Mouse (Mus musculus) forebrain, postnatal 0 days (tissue): ENCODE measurements around the gene Ndufs1. TPM values are rescaled to one million over a fixed set of nuclear protein-coding genes. Genes with fewer than 3 reads are reported as not detected.
A peak's percentile ranks its signal among the peaks of the same experiment; 100 is the strongest.
"Not testable (repeated sequence)": the region's sequence is repeated elsewhere in the genome, so short reads cannot be mapped to it uniquely, and the experiment has no call there.

ENCODE experiments used
- ATAC-seq: fragments of 200-750 bp; cut with Nextera tagmentation; 2 replicates; pipeline ENCODE4 v1.8.0; 2017; ENCODE audit warnings: mild to moderate bottlenecking, moderate library complexity
- DNase-seq: peaks from one replicate; pipeline ENCODE4 v3.0.0-alpha.2; 2015
- H3K27ac ChIP-seq: fragments of 300-500 bp; sonication (generic); 2 replicates; pipeline ENCODE4 v1.5.1; 2014; ENCODE audit warnings: low read depth, mild to moderate bottlenecking, antibody characterized with exemption, low read length, moderate library complexity, mixed read lengths
- H3K27me3 ChIP-seq: fragments of 300-500 bp; sonication (generic); 2 replicates; pipeline ENCODE4 v1.6.1; 2014; ENCODE audit warnings: mild to moderate bottlenecking, low read length, mixed read lengths; ENCODE audit not compliant: insufficient read depth
- H3K36me3 ChIP-seq: fragments of 300-500 bp; sonication (generic); 2 replicates; pipeline ENCODE4 v1.6.1; 2014; ENCODE audit warnings: mild to moderate bottlenecking, moderate library complexity; ENCODE audit not compliant: insufficient read depth
- H3K4me1 ChIP-seq: fragments of 300-500 bp; sonication (generic); 2 replicates; pipeline ENCODE4 v1.6.1; 2014; ENCODE audit warnings: antibody characterized with exemption; ENCODE audit not compliant: insufficient read depth
- H3K4me2 ChIP-seq: fragments of 300-500 bp; sonication (generic); 2 replicates; pipeline ENCODE4 v1.6.1; 2014; ENCODE audit warnings: low read depth, mild to moderate bottlenecking, moderate library complexity
- H3K4me3 ChIP-seq: fragments of 300-500 bp; sonication (generic); 2 replicates; pipeline ENCODE4 v1.5.1; 2014; ENCODE audit warnings: low read depth, low read length, mixed read lengths
- H3K9ac ChIP-seq: fragments of 300-500 bp; sonication (generic); 2 replicates; pipeline ENCODE4 v1.6.1; 2014; ENCODE audit warnings: mild to moderate bottlenecking
- H3K9me3 ChIP-seq: fragments of 300-500 bp; sonication (generic); 2 replicates; pipeline ENCODE4 v1.6.1; 2016; ENCODE audit warnings: low read length
- CTCF ChIP-seq: sonication (generic); IDR thresholded peaks from 2 replicates; pipeline ENCODE4 v1.5.1; 2016; ENCODE audit warnings: antibody characterized with exemption, control low read depth, low read depth
- WGBS: fragments of 180-500 bp; shearing (Covaris S2); extraction: QIAGEN DNeasy Blood & Tissue Kit; methylation state at CpG from one replicate; pipeline ENCODE4 v1.1.7; 2014; 5-methylcytosine and 5-hydroxymethylcytosine counted together
- polyA plus RNA-seq: library from polyadenylated mRNA; unstranded; fragments of >200 nt; fragmentation: Nextera tagmentation; extraction: Ambion mirVana; gene quantifications from 2 replicates; pipeline ENCODE4 v1.2.1, GENCODE M21; 2015
- total RNA-seq: library from RNA; depleted of rRNA; stranded (reverse); fragments of >200 nt; gene quantifications from 2 replicates; pipeline ENCODE4 v1.2.3, GENCODE M21; 2014

The Ndufs1 gene
- total and polyA plus RNA-seq, 2 experiments from 2014 or later, result 110 to 122 TPM

GRCm38 (mm10) chr1:63201672-63202071 is 25.0 kb upstream of the Ndufs1 start:
- H3K9me3 ChIP-seq, result no peaks in the 10 kb centered on the region
- TF ChIP-seq CTCF, result no peak
- WGBS, result 65% methylated on average over 1 of the region's 1 CpGs
- no peak overlapping the region for H3K4me3 ChIP-seq
- DNase-seq (no peak), ATAC-seq (no peak)
- H3K4me2 ChIP-seq, result no peak overlapping the region
- H3K36me3 ChIP-seq, result no peaks in the 10 kb centered on the region
- no peaks in the 10 kb centered on the region for H3K27me3 ChIP-seq
- peaks cover 16% of the 10 kb centered on the region for H3K4me1 ChIP-seq
- H3K27ac ChIP-seq, result no peak overlapping the region
- H3K9ac ChIP-seq, result no peak overlapping the region

GRCm38 (mm10) chr1:63200322-63200721 is 23.7 kb upstream of the Ndufs1 start:
- H3K36me3 ChIP-seq, result no peaks in the 10 kb centered on the region
- no peak overlapping the region for H3K9ac ChIP-seq
- H3K27me3 ChIP-seq, result no peaks in the 10 kb centered on the region
- WGBS, result 97% methylated on average over 18 of the region's 18 CpGs
- H3K27ac ChIP-seq, result no peak overlapping the region
- H3K4me1 ChIP-seq, result peaks cover 16% of the 10 kb centered on the region
- no peak for TF ChIP-seq CTCF
- ATAC-seq (no peak), DNase-seq (no peak)
- no peak overlapping the region for H3K4me2 ChIP-seq
- H3K4me3 ChIP-seq, result no peak overlapping the region
- H3K9me3 ChIP-seq, result no peaks in the 10 kb centered on the region

- DNase-seq (no peak), ATAC-seq (no peak)
- H3K4me3 ChIP-seq, result no peak overlapping the region
- 94% methylated on average over 6 of the region's 6 CpGs for WGBS
- H3K36me3 ChIP-seq, result no peaks in the 10 kb centered on the region
- H3K27ac ChIP-seq, result no peak overlapping the region
- peaks cover 10% of the 10 kb centered on the region for H3K4me1 ChIP-seq
- H3K9me3 ChIP-seq, result no peaks in the 10 kb centered on the region
- H3K9ac ChIP-seq, result no peak overlapping the region
- H3K27me3 ChIP-seq, result no peaks in the 10 kb centered on the region
- no peak overlapping the region for H3K4me2 ChIP-seq
- no peak for TF ChIP-seq CTCF
These were observed 22.8 kb upstream of the Ndufs1 start for GRCm38 (mm10) chr1:63199387-63199786.

GRCm38 (mm10) chr1:63195848-63196512 is 19.3 kb upstream of the Ndufs1 start:
- Histone ChIP-seq H3K27me3 (no peaks in the 10 kb centered on the region), H3K27ac (no peak overlapping the region), H3K9me3 (no peaks in the 10 kb centered on the region), H3K9ac (no peak overlapping the region), H3K4me2 (no peak overlapping the region), H3K36me3 (no peaks in the 10 kb centered on the region), H3K4me1 (no peaks in the 10 kb centered on the region), H3K4me3 (no peak overlapping the region)
- TF ChIP-seq CTCF, result no peak
- peak; percentile 91 for ATAC-seq
- DNase-seq, result peak; percentile 54
- whole genome bisulfite sequencing, result 38% methylated on average over 5 of the region's 5 CpGs

GRCm38 (mm10) chr1:63192306-63193065 is 15.9 kb upstream of the Ndufs1 start:
- H3K36me3 ChIP-seq, result no peaks in the 10 kb centered on the region
- H3K27me3 ChIP-seq, result no peaks in the 10 kb centered on the region
- DNase-seq (no peak), ATAC-seq (no peak)
- H3K4me2 ChIP-seq, result no peak overlapping the region
- no peaks in the 10 kb centered on the region for H3K4me1 ChIP-seq
- H3K9me3 ChIP-seq, result no peaks in the 10 kb centered on the region
- no peak overlapping the region for H3K4me3 ChIP-seq
- TF ChIP-seq CTCF, result no peak
- H3K27ac ChIP-seq, result no peak overlapping the region
- 91% methylated on average over 11 of the region's 11 CpGs for whole genome bisulfite sequencing
- no peak overlapping the region for H3K9ac ChIP-seq

- Histone ChIP-seq H3K27ac (no peak overlapping the region), H3K9ac (no peak overlapping the region), H3K4me1 (no peaks in the 10 kb centered on the region), H3K27me3 (no peaks in the 10 kb centered on the region), H3K4me3 (no peak overlapping the region), H3K36me3 (no peaks in the 10 kb centered on the region), H3K9me3 (no peaks in the 10 kb centered on the region), H3K4me2 (no peak overlapping the region)
- 32% methylated on average over 8 of the region's 8 CpGs for WGBS
- ATAC-seq, result peak; percentile 78
- TF ChIP-seq CTCF, result no peak
- DNase-seq, result peak; percentile 65
These were observed 14.2 kb upstream of the Ndufs1 start for GRCm38 (mm10) chr1:63190851-63191250.

GRCm38 (mm10) chr1:63188536-63188935 is 11.9 kb upstream of the Ndufs1 start:
- no peak for DNase-seq
- no peaks in the 10 kb centered on the region for H3K4me1 ChIP-seq
- no peak overlapping the region for H3K9ac ChIP-seq
- no peaks in the 10 kb centered on the region for H3K9me3 ChIP-seq
- H3K4me2 ChIP-seq, result no peak overlapping the region
- no peaks in the 10 kb centered on the region for H3K36me3 ChIP-seq
- H3K4me3 ChIP-seq, result no peak overlapping the region
- WGBS, result 84% methylated on average over 3 of the region's 3 CpGs
- no peak for TF ChIP-seq CTCF
- no peak overlapping the region for H3K27ac ChIP-seq
- no peak for ATAC-seq
- no peaks in the 10 kb centered on the region for H3K27me3 ChIP-seq

GRCm38 (mm10) chr1:63185430-63185829 is 8.8 kb upstream of the Ndufs1 start:
- not testable (repeated sequence) for ATAC-seq, H3K27me3 ChIP-seq, H3K4me2 ChIP-seq, H3K4me3 ChIP-seq, DNase-seq, H3K9ac ChIP-seq, H3K36me3 ChIP-seq, H3K9me3 ChIP-seq, H3K27ac ChIP-seq, H3K4me1 ChIP-seq
- WGBS, result 99% methylated on average over 6 of the region's 6 CpGs
